Mouse (Mus musculus) G1E-ER4 (cell line): ENCODE measurements around the gene Slc6a17. TPM values are rescaled to one million over a fixed set of nuclear protein-coding genes. Genes with fewer than 3 reads are reported as not detected.

Experiments
- GATA1 ChIP-seq: IDR thresholded peaks from one replicate; pipeline ENCODE4 v1.8.0; 2012; ENCODE audit warnings: low read length, inconsistent platforms
- polyA plus RNA-seq: library from polyadenylated mRNA; stranded (reverse); fragments of >175 nt; gene quantifications from 2 replicates; pipeline ENCODE4 v1.2.3, GENCODE M21; 2012

Slc6a17 gene
- polyA plus RNA-seq, result not detected in 2 replicates

DNA sequence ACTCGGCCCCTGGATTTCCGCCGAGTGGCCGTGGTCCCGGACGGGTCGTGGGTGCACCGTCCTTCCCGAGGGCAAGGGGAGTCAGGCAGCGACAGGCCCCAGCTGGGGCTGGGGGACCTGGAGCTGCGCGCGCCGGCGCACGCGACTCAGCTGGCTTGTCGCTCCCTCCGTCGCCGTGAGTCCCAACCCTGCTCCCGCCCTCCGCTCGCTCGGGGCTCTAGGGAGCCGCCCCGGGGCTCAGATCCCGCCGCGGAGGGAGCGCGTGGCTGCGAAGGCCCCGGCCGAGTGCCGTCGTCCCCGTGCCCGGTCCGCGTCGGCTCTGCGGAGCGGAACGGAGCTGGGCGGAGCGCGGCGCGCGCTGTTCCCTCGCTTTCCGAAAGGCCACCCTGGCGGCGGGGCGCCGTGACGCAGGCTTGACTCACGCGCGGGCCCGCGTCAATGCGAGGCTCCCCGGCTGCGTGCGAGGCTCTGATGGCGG lies at the start of gene Slc6a17:
Gene Slc6a17, minus strand, starts transcription at position 388 of the 478 bp plus-strand sequence.
- no peak for TF ChIP-seq GATA1

GRCm38 (mm10) chr3:107565331-107565730 lies 47.5 kb upstream of the Slc6a17 start:
- no peak for TF ChIP-seq GATA1

DNA sequence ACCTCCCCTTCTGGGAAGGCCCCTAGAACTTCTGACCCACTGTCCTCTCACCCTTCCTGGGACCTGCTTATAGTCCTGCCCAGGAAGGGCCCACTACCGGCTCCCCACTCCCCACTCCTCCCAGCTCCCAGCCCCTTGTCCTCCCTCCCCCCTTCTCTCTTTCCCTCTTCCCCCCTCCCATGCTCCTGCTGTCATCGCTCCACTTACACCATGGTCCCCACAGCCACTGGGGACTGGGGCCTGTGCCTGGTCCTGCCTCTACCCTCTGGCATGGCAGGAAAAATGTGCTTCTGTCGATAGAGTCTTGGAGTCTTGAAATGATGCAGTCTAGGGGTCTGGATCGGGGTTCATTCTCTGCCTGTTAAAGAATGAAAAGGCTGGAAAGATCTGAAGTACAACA lies 46.1 kb upstream of the Slc6a17 start:
- TF ChIP-seq GATA1, result no peak

DNA sequence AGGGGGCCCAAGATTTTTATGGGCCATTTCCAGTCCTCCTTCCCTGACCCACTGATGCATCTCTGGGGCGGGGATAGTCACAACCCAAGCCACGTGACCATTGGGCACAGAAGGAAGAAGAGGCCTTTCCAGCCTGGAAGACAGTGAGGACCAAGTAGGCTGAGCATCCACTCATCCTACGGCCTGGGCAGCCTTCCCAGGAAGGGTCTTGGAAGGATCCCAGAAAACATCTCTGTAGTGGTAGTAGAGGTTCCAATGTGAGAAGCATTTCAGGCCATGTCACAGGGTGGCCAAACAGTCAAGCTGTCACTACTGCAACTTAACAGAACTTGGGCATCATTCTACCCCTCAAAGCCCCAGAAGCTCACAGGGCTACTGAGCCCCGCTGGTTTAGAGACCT lies 44.8 kb upstream of the Slc6a17 start:
- TF ChIP-seq GATA1, result no peak

DNA sequence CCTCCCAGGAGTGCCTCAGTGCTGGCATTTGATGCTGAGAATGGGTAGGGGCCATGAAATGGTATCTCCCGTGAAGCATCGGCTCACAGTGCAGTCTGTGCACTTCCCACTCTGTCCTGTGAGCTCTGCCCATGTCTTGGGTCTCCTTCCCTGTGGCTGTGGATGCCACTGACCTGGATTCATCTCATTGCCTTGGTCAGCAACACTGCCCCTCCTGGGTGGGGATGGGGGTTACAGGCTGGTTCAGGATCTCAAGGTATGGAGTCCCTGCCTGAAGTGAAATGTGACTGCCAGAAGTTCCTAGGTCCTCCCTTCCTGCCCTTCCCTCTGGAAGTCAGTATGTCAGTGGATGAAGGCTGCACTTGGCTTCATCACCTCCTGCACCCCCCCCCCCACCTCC lies 44.3 kb upstream of the Slc6a17 start:
- no peak for TF ChIP-seq GATA1

DNA sequence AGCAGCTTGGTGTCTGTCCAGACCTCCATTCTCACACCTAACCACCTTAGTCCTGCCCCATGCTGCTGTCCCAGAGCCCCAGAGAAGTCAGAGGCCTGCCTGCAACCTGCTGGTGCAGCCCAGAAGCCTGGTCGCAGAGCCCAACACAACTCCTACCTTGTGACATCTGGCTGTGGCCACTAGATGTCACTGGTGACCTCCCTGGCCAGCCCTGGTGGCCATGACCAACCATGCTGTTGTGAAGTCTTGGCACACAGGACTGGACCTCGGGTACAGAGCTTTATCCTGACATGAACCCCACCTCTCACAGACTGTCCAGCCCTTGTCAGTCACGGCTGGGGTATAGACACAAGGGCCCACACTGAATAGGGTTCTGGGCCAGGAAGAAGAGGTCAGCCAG lies 41.4 kb upstream of the Slc6a17 start:
- TF ChIP-seq GATA1, result no peak

GRCm38 (mm10) chr3:107558740-107559139 lies 40.9 kb upstream of the Slc6a17 start:
- TF ChIP-seq GATA1, result no peak

- TF ChIP-seq GATA1, result no peak
Measured at GRCm38 (mm10) chr3:107554842-107555241, 37.0 kb upstream of the Slc6a17 start, which contains the start of gene Ubl4b. Ubl4b (minus strand) TSS chr3:107555073.

DNA sequence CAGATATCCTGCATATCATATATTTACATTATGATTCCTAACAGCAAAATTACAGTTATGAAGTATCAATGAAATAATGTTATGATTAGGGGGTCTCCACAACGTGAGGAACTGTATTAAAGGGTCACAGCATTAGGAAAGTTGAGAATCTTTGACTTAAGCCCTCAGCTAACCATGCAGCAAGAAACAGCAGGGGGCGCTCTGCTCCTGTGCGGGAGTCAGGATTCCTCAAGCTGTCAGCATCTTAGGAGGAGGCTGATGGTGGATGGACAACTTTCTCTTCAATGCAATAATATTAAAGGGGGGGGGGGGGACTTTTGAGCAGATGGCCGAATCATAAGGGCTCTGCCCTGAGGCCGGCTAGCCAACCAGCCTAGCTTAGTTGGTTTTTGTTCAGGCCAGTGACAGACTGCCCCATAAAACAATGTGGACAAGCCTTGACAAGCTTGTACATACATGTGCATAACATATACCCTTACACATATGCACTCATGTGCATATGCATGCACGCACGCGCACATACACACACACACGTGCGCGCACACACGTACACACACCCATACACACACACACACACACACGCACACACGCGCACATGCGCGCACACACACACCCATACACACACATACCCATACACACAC lies 32.7 kb upstream of the Slc6a17 start:
- no peak for TF ChIP-seq GATA1

DNA sequence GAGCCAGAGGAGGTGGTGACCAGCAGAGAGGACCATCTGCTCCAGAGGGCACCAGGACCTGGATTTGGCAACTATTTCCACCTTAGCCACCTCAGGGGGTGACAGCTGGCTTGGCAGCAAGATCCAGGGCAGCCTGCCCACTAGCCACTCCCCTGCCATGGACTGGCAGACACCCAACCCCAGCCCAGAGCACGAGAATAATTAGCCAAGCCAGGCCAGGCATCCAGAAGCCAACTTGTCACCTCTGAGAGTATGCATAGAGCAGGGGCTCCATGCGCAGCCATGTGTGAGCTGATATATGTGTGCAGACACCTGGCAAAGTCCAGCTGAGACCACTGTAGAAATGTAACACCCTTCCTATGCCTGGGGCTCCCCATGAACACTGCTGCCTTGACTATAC lies 29.1 kb upstream of the Slc6a17 start:
- TF ChIP-seq GATA1, result no peak

GRCm38 (mm10) chr3:107545716-107546412 lies 28.0 kb upstream of the Slc6a17 start:
- TF ChIP-seq GATA1, result no peak

DNA sequence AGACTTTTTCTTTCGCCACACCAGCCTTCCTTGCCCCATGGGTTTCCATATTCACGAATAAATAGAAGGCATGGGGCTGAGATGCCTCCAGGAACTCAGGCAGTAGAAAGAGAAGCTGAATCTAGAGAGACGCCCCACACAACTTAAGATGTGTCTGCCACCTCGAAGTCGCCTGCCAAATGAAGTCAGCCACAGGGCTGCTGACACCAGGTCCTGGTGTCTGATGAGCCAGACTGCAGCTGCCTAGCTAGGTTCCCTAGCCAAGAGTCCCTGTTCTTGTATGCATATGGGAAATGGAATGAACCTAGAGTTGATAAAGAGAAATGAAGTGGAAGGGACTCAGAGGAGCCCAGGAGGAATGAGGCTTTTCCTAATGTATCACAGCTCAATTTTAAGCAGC lies 27.5 kb upstream of the Slc6a17 start:
- TF ChIP-seq GATA1, result no peak

GRCm38 (mm10) chr3:107543158-107544080 lies 25.6 kb upstream of the Slc6a17 start:
- no peak for TF ChIP-seq GATA1

DNA sequence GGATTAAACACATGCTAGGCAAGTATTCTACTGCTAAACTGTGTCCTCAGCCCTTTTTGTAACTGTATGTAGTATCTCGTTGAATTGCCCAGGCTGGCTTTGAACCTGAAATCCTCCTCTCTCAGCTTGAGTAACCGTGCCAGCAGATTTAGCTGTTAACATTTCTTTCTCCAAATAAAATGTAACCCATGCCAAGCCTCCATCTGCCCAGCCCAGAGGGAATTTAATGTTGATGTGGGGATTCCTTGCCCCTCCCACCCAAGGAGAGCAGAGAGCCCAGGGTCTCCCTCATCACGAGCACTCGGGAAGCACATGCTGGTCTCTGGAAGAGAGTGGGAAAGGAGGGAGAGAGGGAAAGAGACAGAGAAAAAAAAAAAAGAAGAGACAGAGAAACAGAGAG lies 24.8 kb upstream of the Slc6a17 start:
- no peak for TF ChIP-seq GATA1

GRCm38 (mm10) chr3:107537504-107537889 lies 19.7 kb upstream of the Slc6a17 start:
- no peak for TF ChIP-seq GATA1
